Comparison of ENCODE assay signal across 8 mouse cellular contexts in the genomic region with DNA sequence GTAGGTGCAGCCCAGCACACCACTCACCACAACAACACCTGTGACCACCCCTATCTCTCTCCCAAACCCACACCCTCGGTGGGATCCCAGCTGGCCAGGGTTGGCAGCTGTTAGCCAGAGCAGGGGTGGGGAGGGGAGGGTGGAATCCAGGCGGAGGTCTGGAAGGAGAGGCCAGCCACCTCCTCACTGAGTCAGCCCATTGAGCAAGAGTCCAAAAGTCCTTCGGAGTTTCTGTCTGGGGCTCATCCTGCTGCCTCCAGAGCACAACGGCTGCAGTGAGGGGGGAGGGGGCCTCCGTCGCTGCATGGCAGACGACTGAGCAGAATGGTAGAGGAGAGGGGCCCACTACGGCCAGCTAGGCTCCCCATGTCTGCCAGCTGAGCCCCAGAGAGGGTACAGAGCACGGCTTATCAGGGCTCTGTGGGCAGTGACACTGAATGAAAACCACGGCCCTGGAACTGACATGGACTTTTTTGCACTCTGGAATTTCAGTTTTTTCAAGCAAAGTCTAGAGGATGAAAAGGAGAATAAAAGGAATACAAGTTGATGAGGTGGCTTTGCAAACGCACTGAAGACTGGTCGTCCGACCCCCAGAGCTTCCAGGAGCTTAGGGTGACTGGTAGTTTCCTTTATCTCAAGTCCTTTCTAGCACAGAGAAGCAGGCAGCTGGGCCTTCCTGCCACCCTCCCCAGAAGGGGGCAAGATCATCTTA. TPM values are rescaled to one million over a fixed set of nuclear protein-coding genes. Genes with fewer than 3 reads are reported as not detected.
DNase-seq lines count a peak whose midpoint lies in the region; ATAC-seq lines count a peak whose summit lies in the region.

No protein-coding gene starts in this region.

- H3K4me2 ChIP-seq in heart, embryonic 16.5 days (ENCODE audit: low read depth, low read length), result peak overlapping the region; percentile 18; the same call in 1 of the 2 replicates
- H3K4me2 ChIP-seq in limb, embryonic 12.5 days, result peak overlapping the region; percentile 84; the same call in 1 of the 2 replicates
- H3K4me2 ChIP-seq in neural tube, embryonic 13.5 days, result peak overlapping the region; percentile 16; the same call in 1 of the 2 replicates

- peaks cover 17% of the 10 kb centered on the region for H3K27me3 ChIP-seq in heart, embryonic 16.5 days (ENCODE audit: control insufficient read depth, insufficient read depth, low read length)
- H3K27me3 ChIP-seq in limb, embryonic 12.5 days, result no peaks in the 10 kb centered on the region
- H3K27me3 ChIP-seq in neural tube, embryonic 13.5 days, result no peaks in the 10 kb centered on the region; the same call in 1 of the 2 replicates

- H3K9me3 ChIP-seq in heart, embryonic 16.5 days (replicated peaks; ENCODE audit: control insufficient read depth, low read length), result no peaks in the 10 kb centered on the region
- H3K9me3 ChIP-seq in limb, embryonic 12.5 days, result no peaks in the 10 kb centered on the region
- H3K9me3 ChIP-seq in neural tube, embryonic 13.5 days, result no peaks in the 10 kb centered on the region

- ATAC-seq in heart, embryonic 16.5 days (replicated peaks; ENCODE audit: extremely low read depth, insufficient read depth, low FRiP score), result no peak
- ATAC-seq in limb, embryonic 12.5 days (ENCODE audit: insufficient number of reproducible peaks, insufficient read depth, low FRiP score, low TSS enrichment, low read depth), result no peak
- peak; percentile 51 for ATAC-seq in neural tube, embryonic 13.5 days (ENCODE audit: low read depth)
- no peak for ATAC-seq in inflammation-experienced regulatory T-cells, adult 6 months

- peaks cover 6% of the 10 kb centered on the region; the same call in 1 of the 2 replicates for H3K4me1 ChIP-seq in heart, embryonic 16.5 days (ENCODE audit: control insufficient read depth, insufficient read depth, low read length)
- H3K4me1 ChIP-seq in limb, embryonic 12.5 days (replicated peaks), result peaks cover 51% of the 10 kb centered on the region
- H3K4me1 ChIP-seq in neural tube, embryonic 13.5 days (replicated peaks), result peaks cover 67% of the 10 kb centered on the region

- H3K4me3 ChIP-seq in heart, embryonic 16.5 days (ENCODE audit: low read length), result no peak overlapping the region
- H3K4me3 ChIP-seq in limb, embryonic 12.5 days (replicated peaks), result no peak overlapping the region
- H3K4me3 ChIP-seq in neural tube, embryonic 13.5 days, result no peak overlapping the region

- WGBS in heart, embryonic 16.5 days, result 18% methylated on average over 13 of the region's 13 CpGs
- 24% methylated on average over 13 of the region's 13 CpGs for WGBS in limb, embryonic 12.5 days
- 7% methylated on average over 13 of the region's 13 CpGs for WGBS in neural tube, embryonic 13.5 days

- H3K9ac ChIP-seq in heart, embryonic 16.5 days (ENCODE audit: low read length), result no peak overlapping the region
- H3K9ac ChIP-seq in limb, embryonic 12.5 days (replicated peaks), result no peak overlapping the region
- H3K9ac ChIP-seq in neural tube, embryonic 13.5 days, result peak overlapping the region; percentile 50; the same call in 1 of the 2 replicates

- DNase-seq in thymus, postnatal 4 days, result peak; percentile 53
- no peak for DNase-seq in thymus, postnatal 10 days (ENCODE audit: low spot score in 2 of 2)
- no peak for DNase-seq in natural killer cell, adult 2 months (ENCODE audit: low spot score in 2 of 2)
- DNase-seq in right cerebral cortex, postnatal 25 days, result no peak

- H3K36me3 ChIP-seq in heart, embryonic 16.5 days (ENCODE audit: control insufficient read depth, insufficient read depth), result no peaks in the 10 kb centered on the region
- peaks cover 42% of the 10 kb centered on the region for H3K36me3 ChIP-seq in limb, embryonic 12.5 days
- H3K36me3 ChIP-seq in neural tube, embryonic 13.5 days, result peaks cover 3% of the 10 kb centered on the region; the same call in 1 of the 2 replicates

- H3K27ac ChIP-seq in heart, embryonic 16.5 days (ENCODE audit: low read length), result no peak overlapping the region
- peak overlapping the region; percentile 12; the same call in 1 of the 2 replicates for H3K27ac ChIP-seq in limb, embryonic 12.5 days
- H3K27ac ChIP-seq in neural tube, embryonic 13.5 days (replicated peaks), result no peak overlapping the region

RNA-seq across cellular contexts. Expression of gene Inava, which starts 5.6 kb away (rescaled TPM):
- 2.6 TPM in 2 replicates for polyA plus RNA-seq in heart, embryonic 16.5 days (2015; fragmentation: Nextera tagmentation; extraction: Ambion mirVana)
- polyA plus RNA-seq in limb, embryonic 12.5 days (2016; fragmentation: Nextera tagmentation; extraction: Ambion mirVana), result 25.4 and 28.4 TPM in 2 replicates
- polyA plus RNA-seq in neural tube, embryonic 13.5 days (2015; fragmentation: Nextera tagmentation; extraction: Ambion mirVana), result 3.1 and 3.6 TPM in 2 replicates
- polyA plus RNA-seq in inflammation-experienced regulatory T-cells, adult 6 months (2017; shearing (Covaris generic)), result under 1 TPM in 1 of 3 experiments, not detected in 2; 0.11 TPM

RNA-seq across cellular contexts. Expression of gene Mroh3, which starts 15.9 kb away (rescaled TPM):
- polyA plus RNA-seq in heart, embryonic 16.5 days (2015; fragmentation: Nextera tagmentation; extraction: Ambion mirVana), result not detected in 2 replicates
- 0.23 and 0.40 TPM in 2 replicates for polyA plus RNA-seq in limb, embryonic 12.5 days (2016; fragmentation: Nextera tagmentation; extraction: Ambion mirVana)
- not detected in 2 replicates for polyA plus RNA-seq in neural tube, embryonic 13.5 days (2015; fragmentation: Nextera tagmentation; extraction: Ambion mirVana)
- not detected for polyA plus RNA-seq in inflammation-experienced regulatory T-cells, adult 6 months (2017; shearing (Covaris generic))

RNA-seq across cellular contexts. Expression of gene Gpr25, which starts 32.2 kb away (rescaled TPM):
- polyA plus RNA-seq in heart, embryonic 16.5 days (2015; fragmentation: Nextera tagmentation; extraction: Ambion mirVana), result 0.34 TPM in 1 of 2 replicates, not detected in the other
- not detected in 2 replicates for polyA plus RNA-seq in limb, embryonic 12.5 days (2016; fragmentation: Nextera tagmentation; extraction: Ambion mirVana)
- 0.29 TPM in 2 replicates for polyA plus RNA-seq in neural tube, embryonic 13.5 days (2015; fragmentation: Nextera tagmentation; extraction: Ambion mirVana)
- polyA plus RNA-seq in inflammation-experienced regulatory T-cells, adult 6 months (2017; shearing (Covaris generic)), result not detected

Comparison
In these comparisons a context has a peak if more than half of its experiments do, and no peak if none do; other contexts are left out.
1. H3K4me2 ChIP-seq: peak in every context shown above with its lines; median percentile 84 in limb, embryonic 12.5 days; 18 in heart, embryonic 16.5 days; 16 in neural tube, embryonic 13.5 days.